Comparison of ENCODE assay signal across 20 mouse cellular contexts in genomic region chr2:134275881-134276280, GRCm38 (mm10).
DNase-seq lines count a peak whose midpoint lies in the region; ATAC-seq and TF ChIP-seq lines count a peak whose summit lies in the region.
"Had no signal": no experiment of that assay in that cellular context is flagged by ENCODE, and none has a peak within 500 bp of the region (broad histone marks: within the 10 kb centered on the region; RNA-seq: fewer than 3 reads in every experiment).

No protein-coding gene starts in this region.

- no peaks in the 10 kb centered on the region for H3K27me3 ChIP-seq in kidney, postnatal 0 days (ENCODE audit: insufficient read depth, low read length)
- H3K27me3 ChIP-seq in lung, postnatal 0 days (replicated peaks; ENCODE audit: insufficient read depth, low read length), result no peaks in the 10 kb centered on the region
- H3K27me3 ChIP-seq: forebrain, embryonic 12.5 days; heart, embryonic 13.5 days; hindbrain, embryonic 15.5 days had no signal

- no peak for TF ChIP-seq EP300 in lung, postnatal 0 days (IDR thresholded peaks at IDR 0.05)

- peak; percentile 9 for DNase-seq in heart, adult 8-10 months (ENCODE audit: low spot score)
- DNase-seq in heart, adult 11 months, result no peak
- DNase-seq in kidney, postnatal 0 days (ENCODE audit: low spot score), result peak; percentile 10
- no peak for DNase-seq in kidney, postnatal 10 days
- peak; percentile 13 for DNase-seq in lung, postnatal 10 days
- no peak for DNase-seq in lung, postnatal 0 days (ENCODE audit: low spot score)
- peak; percentile 1 for DNase-seq in skeletal muscle tissue, adult 2 months (ENCODE audit: low read depth, low spot score)
- no peak for DNase-seq in cerebellum, postnatal 36 days
- DNase-seq: adrenal gland, postnatal 10 days; cerebellum, adult 11-12 months; cerebellum, adult 9-11 months; gastrocnemius, adult 2 months; gastrocnemius, postnatal 25 days; kidney, adult 2 months had no signal

- H3K9ac ChIP-seq in kidney, postnatal 0 days (ENCODE audit: low read depth, low read length), result no peak overlapping the region
- no peak overlapping the region for H3K9ac ChIP-seq in lung, postnatal 0 days (replicated peaks; ENCODE audit: low read depth)
- H3K9ac ChIP-seq: forebrain, embryonic 12.5 days; heart, embryonic 13.5 days; hindbrain, embryonic 15.5 days had no signal

- H3K4me1 ChIP-seq in kidney, postnatal 0 days (replicated peaks; ENCODE audit: insufficient read depth, low read length), result no peaks in the 10 kb centered on the region
- no peaks in the 10 kb centered on the region for H3K4me1 ChIP-seq in lung, postnatal 0 days (ENCODE audit: insufficient read depth, low read depth, low read length)
- H3K4me1 ChIP-seq: forebrain, embryonic 12.5 days; heart, embryonic 13.5 days; hindbrain, embryonic 15.5 days had no signal

- 55% methylated on average over 3 of the region's 3 CpGs for WGBS in kidney, postnatal 0 days
- 36% methylated on average over 3 of the region's 3 CpGs for WGBS in lung, postnatal 0 days

- H3K36me3 ChIP-seq in kidney, postnatal 0 days (ENCODE audit: insufficient read depth, low read length), result no peaks in the 10 kb centered on the region
- no peaks in the 10 kb centered on the region for H3K36me3 ChIP-seq in lung, postnatal 0 days (ENCODE audit: insufficient read depth, low read length)
- H3K36me3 ChIP-seq: forebrain, embryonic 12.5 days; G1E; heart, embryonic 13.5 days; hindbrain, embryonic 15.5 days had no signal

- H3K4me2 ChIP-seq in kidney, postnatal 0 days (ENCODE audit: low read length), result no peak overlapping the region
- no peak overlapping the region for H3K4me2 ChIP-seq in lung, postnatal 0 days (replicated peaks; ENCODE audit: low read depth, low read length)
- H3K4me2 ChIP-seq: forebrain, embryonic 12.5 days; heart, embryonic 13.5 days; hindbrain, embryonic 15.5 days had no signal

- no peak for TF ChIP-seq CTCF in kidney, postnatal 0 days (IDR thresholded peaks at IDR 0.05; ENCODE audit: low read depth)
- TF ChIP-seq CTCF in lung, postnatal 0 days (IDR thresholded peaks at IDR 0.05), result no peak

- H3K27ac ChIP-seq in kidney, postnatal 0 days, result no peak overlapping the region
- H3K27ac ChIP-seq in lung, postnatal 0 days (ENCODE audit: low read length), result no peak overlapping the region
- H3K27ac ChIP-seq: forebrain, embryonic 12.5 days; gastrocnemius, adult 2 months; heart, embryonic 13.5 days; hindbrain, embryonic 15.5 days had no signal

- no peak overlapping the region for H3K4me3 ChIP-seq in kidney, postnatal 0 days (replicated peaks; ENCODE audit: low read depth, low read length)
- H3K4me3 ChIP-seq in lung, postnatal 0 days (ENCODE audit: low read depth, low read length), result no peak overlapping the region
- H3K4me3 ChIP-seq: forebrain, embryonic 12.5 days; gastrocnemius, adult 2 months; heart, embryonic 13.5 days; hindbrain, embryonic 15.5 days had no signal

- H3K9me3 ChIP-seq in kidney, postnatal 0 days (replicated peaks; ENCODE audit: low read length), result no peaks in the 10 kb centered on the region
- no peaks in the 10 kb centered on the region for H3K9me3 ChIP-seq in lung, postnatal 0 days (ENCODE audit: low read length)
- H3K9me3 ChIP-seq: forebrain, embryonic 12.5 days; G1E; heart, embryonic 13.5 days; hindbrain, embryonic 15.5 days had no signal

- no peak for ATAC-seq in kidney, postnatal 0 days (replicated peaks; ENCODE audit: low FRiP score, low read depth)
- no peak for ATAC-seq in lung, postnatal 0 days
- ATAC-seq: CD4-positive, CD25-positive, alpha-beta regulatory T cell, adult 4 months; intestine, embryonic 16.5 days had no signal

Comparison
In these comparisons a context has a peak if more than half of its experiments do, and no peak if none do; other contexts are left out.
1. DNase-seq: peak in heart, adult 8-10 months (single experiment), kidney, postnatal 0 days (single experiment), lung, postnatal 10 days (single experiment) and skeletal muscle tissue, adult 2 months (single experiment); none in heart, adult 11 months (single experiment), kidney, postnatal 10 days (single experiment), lung, postnatal 0 days (single experiment) and cerebellum, postnatal 36 days (0 of 2).